8 mouse cellular contexts compared by ENCODE assay signal in the genomic region with DNA sequence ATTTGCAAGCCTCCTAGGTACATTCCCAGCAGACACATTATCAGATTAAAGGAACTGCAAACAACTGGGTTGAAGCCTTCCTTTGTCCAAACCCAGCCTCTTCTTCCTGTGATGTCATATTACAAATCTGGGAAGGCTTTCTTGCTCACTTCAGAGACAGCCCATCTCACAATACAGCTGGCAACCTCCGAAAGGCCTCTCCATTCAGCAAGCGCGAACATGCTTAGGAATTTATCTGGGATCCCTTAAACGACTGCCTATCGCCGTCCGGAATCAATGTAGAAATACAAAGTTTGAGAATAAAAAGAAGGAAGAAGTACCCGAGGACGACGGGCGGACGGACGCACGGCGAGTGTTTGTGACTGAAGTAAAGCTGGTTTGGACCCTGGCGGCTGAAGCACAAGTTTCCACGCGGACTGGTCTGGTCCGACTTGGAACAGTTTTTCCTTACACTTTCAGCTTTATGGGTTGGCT. TPM values are rescaled to one million over a fixed set of nuclear protein-coding genes. Genes with fewer than 3 reads are reported as not detected.
A peak's percentile ranks its signal among the peaks of the same experiment; 100 is the strongest.
DNase-seq lines count a peak whose midpoint lies in the region; ATAC-seq and TF ChIP-seq lines count a peak whose summit lies in the region.

A gene (plus strand): TSS at position 48 of the 474 bp plus-strand sequence.

- intact Hi-C loops in gastrocnemius, adult 2 months (cut with DNase I): loop anchor here (5.0 to 10.0 kb wide), 4 partner anchors 49 to 237 kb away; no protein-coding TSS in a partner anchor

- peak within 1 kb of the TSS; percentile 55 for H3K9ac ChIP-seq in hindbrain, postnatal 0 days (replicated peaks; ENCODE audit: low read length)
- H3K9ac ChIP-seq in liver, adult 2 months (ENCODE audit: low read depth, low read length): peak within 1 kb of the TSS; percentile 84
- peak within 1 kb of the TSS; percentile 51 for H3K9ac ChIP-seq in midbrain, postnatal 0 days (replicated peaks; ENCODE audit: low read length, poor library complexity, severe bottlenecking)

- peak within 1 kb of the TSS; percentile 84 for H3K4me3 ChIP-seq in bone marrow macrophage, adult 2 months (ENCODE audit: insufficient read depth, low read length)
- H3K4me3 ChIP-seq in gastrocnemius, adult 2 months: peak within 1 kb of the TSS; percentile 81
- peak within 1 kb of the TSS; percentile 47 for H3K4me3 ChIP-seq in hindbrain, postnatal 0 days (ENCODE audit: low read length)
- peak within 1 kb of the TSS; percentile 70 for H3K4me3 ChIP-seq in liver, adult 2 months (ENCODE audit: insufficient read depth, low read depth, low read length)
- peak within 1 kb of the TSS; percentile 38 for H3K4me3 ChIP-seq in midbrain, postnatal 0 days (ENCODE audit: low read depth, low read length)

- peak within 1 kb of the TSS; percentile 64 for H3K4me2 ChIP-seq in hindbrain, postnatal 0 days (ENCODE audit: low read depth, low read length)
- H3K4me2 ChIP-seq in midbrain, postnatal 0 days (ENCODE audit: low read depth, low read length, poor library complexity, severe bottlenecking): peak within 1 kb of the TSS; percentile 56

- peak within 1 kb of the TSS; percentile 95 for H3K27ac ChIP-seq in bone marrow macrophage, adult 2 months (ENCODE audit: insufficient read depth, low read depth, low read length)
- peak within 1 kb of the TSS; percentile 87 for H3K27ac ChIP-seq in gastrocnemius, adult 2 months
- peak within 1 kb of the TSS; percentile 78 for H3K27ac ChIP-seq in hindbrain, postnatal 0 days
- H3K27ac ChIP-seq in liver, adult 2 months (replicated peaks; ENCODE audit: insufficient read depth, low read depth, low read length): peak within 1 kb of the TSS; percentile 88
- peak within 1 kb of the TSS; percentile 67 for H3K27ac ChIP-seq in midbrain, postnatal 0 days (ENCODE audit: low read depth, low read length)

- ATAC-seq in hindbrain, postnatal 0 days: peak; percentile 89
- peak; percentile 70 for ATAC-seq in midbrain, postnatal 0 days (ENCODE audit: low FRiP score)

- TF ChIP-seq CTCF in bone marrow macrophage, adult 2 months (IDR thresholded peaks at IDR 0.05; ENCODE audit: low read depth, low read length): no peak
- TF ChIP-seq CTCF in gastrocnemius, adult 2 months (IDR thresholded peaks at IDR 0.05): peak; percentile 17; the same call in 1 of the 2 replicates
- peak; percentile 18; the same call in 1 of the 2 replicates for TF ChIP-seq CTCF in hindbrain, postnatal 0 days (IDR thresholded peaks at IDR 0.05; ENCODE audit: low read depth)
- TF ChIP-seq CTCF in liver, adult 2 months (IDR thresholded peaks at IDR 0.05; ENCODE audit: low read depth, low read length): 0 out of 2 replicates have a peak, but pooled peaks have one; percentile 13
- no peak for TF ChIP-seq CTCF in midbrain, postnatal 0 days (IDR thresholded peaks at IDR 0.05)

- H3K4me1 ChIP-seq in bone marrow macrophage, adult 2 months (ENCODE audit: control insufficient read depth, insufficient read depth, low read length): peaks cover 18% of the 10 kb centered on the region
- no peaks in the 10 kb centered on the region for H3K4me1 ChIP-seq in hindbrain, postnatal 0 days (ENCODE audit: insufficient read depth, low read length)
- H3K4me1 ChIP-seq in liver, adult 2 months (ENCODE audit: control insufficient read depth, insufficient read depth, low read length): no peaks in the 10 kb centered on the region; the same call in 1 of the 2 replicates
- H3K4me1 ChIP-seq in midbrain, postnatal 0 days (ENCODE audit: insufficient read depth, low read length): peaks cover 3% of the 10 kb centered on the region; the same call in 1 of the 2 replicates

- H3K27me3 ChIP-seq in hindbrain, postnatal 0 days (ENCODE audit: insufficient read depth, low read length): no peaks in the 10 kb centered on the region
- no peaks in the 10 kb centered on the region for H3K27me3 ChIP-seq in liver, adult 2 months (ENCODE audit: control insufficient read depth, insufficient read depth, low read length)
- H3K27me3 ChIP-seq in midbrain, postnatal 0 days (ENCODE audit: insufficient read depth, low read length): no peaks in the 10 kb centered on the region

- no peaks in the 10 kb centered on the region for H3K36me3 ChIP-seq in hindbrain, postnatal 0 days (ENCODE audit: insufficient read depth, low read length)
- peaks cover 3% of the 10 kb centered on the region; the same call in 1 of the 2 replicates for H3K36me3 ChIP-seq in liver, adult 2 months (ENCODE audit: control insufficient read depth, insufficient read depth, low read length)
- no peaks in the 10 kb centered on the region for H3K36me3 ChIP-seq in midbrain, postnatal 0 days (ENCODE audit: insufficient read depth, low read length)

- no peaks in the 10 kb centered on the region for H3K79me2 ChIP-seq in liver, adult 2 months (ENCODE audit: control insufficient read depth, insufficient read depth, low read length)

- DNase-seq in cerebellum, postnatal 25 days: peak; percentile 30 to 31
- DNase-seq in cerebellum, adult 9-11 months: no peak
- DNase-seq in gastrocnemius, adult 2 months: peak; percentile 56
- DNase-seq in hindbrain, postnatal 0 days (ENCODE audit: low spot score): peak; percentile 73
- DNase-seq in liver, adult 2 months (ENCODE audit: extremely low read depth, low read depth, low spot score): peak; percentile 93
- peak; percentile 72 for DNase-seq in midbrain, postnatal 0 days (ENCODE audit: low spot score)
- DNase-seq in testis, postnatal 10 days (ENCODE audit: low spot score): peak; percentile 59

- 3% methylated on average over 19 of the region's 19 CpGs for WGBS in hindbrain, postnatal 0 days
- WGBS in liver, adult 2 months: under 1% methylated on average over 19 of the region's 19 CpGs
- 3% methylated on average over 19 of the region's 19 CpGs for WGBS in midbrain, postnatal 0 days

- 0 out of 2 replicates have a peak, but pooled peaks have one; percentile 60 for TF ChIP-seq POLR2A in bone marrow macrophage, adult 2 months (IDR thresholded peaks at IDR 0.05; ENCODE audit: borderline replicate concordance, low read depth, low read length)
- peak; percentile 76; the same call in 1 of the 2 replicates for TF ChIP-seq POLR2A in liver, adult 2 months (IDR thresholded peaks at IDR 0.05; ENCODE audit: extremely low read depth, insufficient read depth, low read length)

- no peaks in the 10 kb centered on the region for H3K9me3 ChIP-seq in hindbrain, postnatal 0 days (ENCODE audit: low read length)
- no peaks in the 10 kb centered on the region for H3K9me3 ChIP-seq in midbrain, postnatal 0 days (ENCODE audit: low read length)

RNA-seq across cellular contexts. Expression of the gene that starts here (rescaled TPM):
- 67.6 and 70.8 TPM in 2 replicates for polyA plus RNA-seq in bone marrow macrophage, adult 2 months (2012; ENCODE audit: insufficient read depth, insufficient read length, missing spikeins)
- total RNA-seq in gastrocnemius, adult 2 months (2021): under 1 TPM; 0.59 to 0.82 TPM
- total RNA-seq in hindbrain, postnatal 0 days (2014; rRNA removed): 2.9 and 3.6 TPM in 2 replicates
- polyA plus RNA-seq in hindbrain, postnatal 0 days (2015; fragmentation: Nextera tagmentation; extraction: Ambion mirVana): 2.6 and 2.7 TPM in 2 replicates
- 11.2 and 12.4 TPM in 2 replicates for total RNA-seq in liver, adult 2 months (2014; rRNA removed)
- 2.7 and 3.1 TPM in 2 replicates for polyA plus RNA-seq in liver, adult 2 months (2012; rRNA removed)
- 2.2 and 2.3 TPM in 2 replicates for total RNA-seq in midbrain, postnatal 0 days (2014; rRNA removed)
- 1.3 and 1.8 TPM in 2 replicates for polyA plus RNA-seq in midbrain, postnatal 0 days (2015; fragmentation: Nextera tagmentation; extraction: Ambion mirVana)

Comparison
In these comparisons a context has a peak if more than half of its experiments do, and no peak if none do; other contexts are left out.
1. RNA of the gene that starts here (polyA plus RNA-seq): 67.6 to 70.8 TPM in bone marrow macrophage, adult 2 months; 2.7 to 3.1 TPM in liver, adult 2 months, 2.6 to 2.7 TPM in hindbrain, postnatal 0 days and 1.3 to 1.8 TPM in midbrain, postnatal 0 days; every median in the first group is over 10 times any median in the second.
2. Peak in DNase-seq, H3K4me3 ChIP-seq and H3K27ac ChIP-seq in gastrocnemius, adult 2 months; RNA of the gene not detected or under 1 TPM.
3. CTCF ChIP-seq: peak in gastrocnemius, adult 2 months (single experiment), hindbrain, postnatal 0 days (single experiment) and liver, adult 2 months (single experiment); none in bone marrow macrophage, adult 2 months (single experiment) and midbrain, postnatal 0 days (single experiment).
4. Peak in every context shown above with its lines, with median percentiles within 50 percentile points of each other: H3K27ac ChIP-seq, H3K4me3 ChIP-seq and H3K9ac ChIP-seq.